9 mouse cellular contexts compared by ENCODE assay signal in genomic region chr12:37109474-37110012, GRCm38 (mm10). TPM values are rescaled to one million over a fixed set of nuclear protein-coding genes. Genes with fewer than 3 reads are reported as not detected.
DNase-seq lines count a peak whose midpoint lies in the region; ATAC-seq and TF ChIP-seq lines count a peak whose summit lies in the region.
"Had no signal": no experiment of that assay in that cellular context is flagged by ENCODE, and none has a peak within 500 bp of the region (broad histone marks: within the 10 kb centered on the region; RNA-seq: fewer than 3 reads in every experiment).

No protein-coding gene starts in this region.

- peaks cover 7% of the 10 kb centered on the region; the same call in 1 of the 2 replicates for H3K4me1 ChIP-seq in cerebellum, adult 2 months (ENCODE audit: control insufficient read depth, insufficient read depth, low read length)
- H3K4me1 ChIP-seq in lung, postnatal 0 days (ENCODE audit: insufficient read depth, low read depth, low read length): 0 out of 2 replicates have a peak, but pooled peaks cover 9% of the 10 kb centered on the region

- H3K27ac ChIP-seq in cerebellum, adult 2 months (ENCODE audit: insufficient read depth, low read length): no peak overlapping the region
- H3K27ac ChIP-seq in lung, postnatal 0 days (ENCODE audit: low read length): peak overlapping the region; percentile 62

- DNase-seq in cerebellum, adult 2 months: no peak
- DNase-seq in cerebellum, postnatal 4 days (ENCODE audit: low spot score in 2 of 2): no peak
- peak; percentile 69 for DNase-seq in embryo, embryonic 10.5 days (ENCODE audit: low spot score)
- DNase-seq in heart, postnatal 4 days: peak; percentile 6
- peak; percentile 32 for DNase-seq in lung, postnatal 0 days (ENCODE audit: low spot score)
- DNase-seq in right cerebral cortex, postnatal 36 days (ENCODE audit: low spot score in 2 of 2): no peak
- DNase-seq in ovary, postnatal 14 days (ENCODE audit: low spot score): no peak
- no peak for DNase-seq in left cerebral cortex, adult 9 months (ENCODE audit: low spot score in 2 of 2)

- peak overlapping the region; percentile 50 for H3K9ac ChIP-seq in lung, postnatal 0 days (replicated peaks; ENCODE audit: low read depth)

- TF ChIP-seq CTCF in cerebellum, adult 2 months (IDR thresholded peaks at IDR 0.05; ENCODE audit: borderline replicate concordance, insufficient read depth, low read depth, low read length): no peak
- no peak for TF ChIP-seq CTCF in lung, postnatal 0 days (IDR thresholded peaks at IDR 0.05)

- H3K9me3 ChIP-seq in lung, postnatal 0 days (ENCODE audit: low read length): no peaks in the 10 kb centered on the region

- peak overlapping the region; percentile 33 for H3K4me3 ChIP-seq in cerebellum, adult 2 months (replicated peaks; ENCODE audit: insufficient read depth, low read depth, low read length)
- peak overlapping the region; percentile 62 for H3K4me3 ChIP-seq in lung, postnatal 0 days (ENCODE audit: low read depth, low read length)

- no peak for TF ChIP-seq POLR2A in cerebellum, adult 2 months (IDR thresholded peaks at IDR 0.05; ENCODE audit: borderline replicate concordance, insufficient read depth, low read length)

- H3K27me3 ChIP-seq in cerebellum, adult 2 months (ENCODE audit: control insufficient read depth, insufficient read depth, low read length): no peaks in the 10 kb centered on the region; the same call in 1 of the 2 replicates
- H3K27me3 ChIP-seq in lung, postnatal 0 days (replicated peaks; ENCODE audit: insufficient read depth, low read length): 0 out of 2 replicates have a peak, but pooled peaks cover 4% of the 10 kb centered on the region

- H3K4me2 ChIP-seq in lung, postnatal 0 days (replicated peaks; ENCODE audit: low read depth, low read length): peak overlapping the region; percentile 71

- WGBS in cerebellum, adult 2 months: 7% methylated on average over 18 of the region's 18 CpGs
- 5% methylated on average over 18 of the region's 18 CpGs for WGBS in lung, postnatal 0 days

- TF ChIP-seq EP300 in lung, postnatal 0 days (IDR thresholded peaks at IDR 0.05): no peak

- ATAC-seq in lung, postnatal 0 days: peak; percentile 25; the same call in 1 of the 2 replicates

- H3K36me3 ChIP-seq in lung, postnatal 0 days (ENCODE audit: insufficient read depth, low read length): no peaks in the 10 kb centered on the region

RNA-seq across cellular contexts. Expression of gene Meox2, which starts 1.2 kb away (rescaled TPM):
- not detected in 2 replicates for polyA plus RNA-seq in cerebellum, adult 2 months (2012; rRNA removed)
- 10 to 100 TPM; 25.4 to 27.6 TPM for total RNA-seq in heart, postnatal 4 days (2021)
- 42.1 and 56.5 TPM in 2 replicates for polyA plus RNA-seq in lung, postnatal 0 days (2015; fragmentation: Nextera tagmentation; extraction: Ambion mirVana)
- total RNA-seq: neutrophil, adult 5-6 weeks had no signal

Comparison
In these comparisons a context has a peak if more than half of its experiments do, and no peak if none do; other contexts are left out.
1. DNase-seq: peak in embryo, embryonic 10.5 days (single experiment), heart, postnatal 4 days (single experiment) and lung, postnatal 0 days (single experiment); none in cerebellum, adult 2 months (0 of 2), cerebellum, postnatal 4 days (0 of 2), right cerebral cortex, postnatal 36 days (0 of 2), ovary, postnatal 14 days (single experiment) and left cerebral cortex, adult 9 months (0 of 2).
2. RNA of gene Meox2, which starts 1.2 kb away (polyA plus RNA-seq): 42.1 to 56.5 TPM in lung, postnatal 0 days; not detected in cerebellum, adult 2 months; every median in the first group is over 10 times any median in the second.